Mouse (Mus musculus) liver, postnatal 0 days (tissue): ENCODE measurements at regions not wholly inside any gene's neighbourhood (a gene's known extent, or its start where the extent isn't known, plus 50 kb on each side); places are given as distances from the start of the nearest gene placed in this dataset.

ENCODE experiments used
- ATAC-seq: fragments of 200-750 bp; cut with Nextera tagmentation; 2 replicates; pipeline ENCODE4 v1.8.0; 2017; ENCODE audit warnings: mild to moderate bottlenecking, moderate library complexity
- DNase-seq: peaks from one replicate; pipeline ENCODE4 v3.0.0-alpha.2; 2016
- H3K27ac ChIP-seq: fragments of 300-500 bp; sonication (generic); 2 replicates; pipeline ENCODE4 v1.5.1; 2014; ENCODE audit warnings: antibody characterized with exemption, moderate library complexity, mild to moderate bottlenecking, low read depth
- H3K27me3 ChIP-seq: fragments of 300-500 bp; sonication (generic); 2 replicates; pipeline ENCODE4 v1.6.1; 2014; ENCODE audit warnings: low read length, control low read depth, mixed read lengths; ENCODE audit not compliant: insufficient read depth
- H3K36me3 ChIP-seq: fragments of 300-500 bp; sonication (generic); replicated peaks from 2 replicates; pipeline ENCODE4 v1.6.1; 2014; ENCODE audit warnings: mild to moderate bottlenecking, control low read depth, low read length, moderate library complexity, mixed read lengths; ENCODE audit not compliant: insufficient read depth
- H3K4me1 ChIP-seq: fragments of 300-500 bp; sonication (generic); 2 replicates; pipeline ENCODE4 v1.6.1; 2014; ENCODE audit warnings: antibody characterized with exemption, mild to moderate bottlenecking, control low read depth; ENCODE audit not compliant: insufficient read depth
- H3K4me2 ChIP-seq: fragments of 300-500 bp; sonication (generic); 2 replicates; pipeline ENCODE4 v1.6.1; 2014; ENCODE audit warnings: low read depth, mild to moderate bottlenecking, low read length, moderate library complexity, mixed read lengths
- H3K4me3 ChIP-seq: fragments of 300-500 bp; sonication (generic); 2 replicates; pipeline ENCODE4 v1.5.1; 2014; ENCODE audit warnings: low read depth, low read length
- H3K9ac ChIP-seq: fragments of 300-500 bp; sonication (generic); replicated peaks from 2 replicates; pipeline ENCODE4 v1.6.1; 2014; ENCODE audit warnings: mild to moderate bottlenecking, moderate library complexity
- H3K9me3 ChIP-seq: fragments of 300-500 bp; sonication (generic); 2 replicates; pipeline ENCODE4 v1.6.1; 2016; ENCODE audit warnings: mild to moderate bottlenecking, control low read depth, low read length, mixed read lengths
- CTCF ChIP-seq: sonication (generic); IDR thresholded peaks from 2 replicates; pipeline ENCODE4 v1.5.1; 2016; ENCODE audit warnings: antibody characterized with exemption, low read depth
- EP300 ChIP-seq: IDR thresholded peaks from 2 replicates; pipeline ENCODE4 v1.6.1; 2016; ENCODE audit warnings: antibody characterized with exemption, low read depth, mild to moderate bottlenecking
- WGBS: fragments of 180-500 bp; shearing (Covaris S2); extraction: QIAGEN DNeasy Blood & Tissue Kit; methylation state at CpG from one replicate; pipeline ENCODE4 v1.1.7; 2014; ENCODE audit not compliant: insufficient replicate concordance; 5-methylcytosine and 5-hydroxymethylcytosine counted together

- H3K27me3 ChIP-seq, result no peaks in the 10 kb centered on the region
- H3K9ac ChIP-seq, result no peak overlapping the region
- no peak overlapping the region for H3K4me2 ChIP-seq
- 68% methylated on average over 8 of the region's 8 CpGs for WGBS
- no peak overlapping the region for H3K27ac ChIP-seq
- TF ChIP-seq EP300 (no peak), CTCF (no peak)
- no peak for DNase-seq
- H3K4me1 ChIP-seq, result no peaks in the 10 kb centered on the region
- ATAC-seq, result no peak
- no peak overlapping the region for H3K4me3 ChIP-seq
- H3K36me3 ChIP-seq, result no peaks in the 10 kb centered on the region
- no peaks in the 10 kb centered on the region for H3K9me3 ChIP-seq
Measured at GRCm38 (mm10) chr4:56127730-56128482, 595.6 kb upstream of the Klf4 start.

GRCm38 (mm10) chr4:56124515-56124914 is 592.2 kb upstream of the Klf4 start:
- Histone ChIP-seq H3K9me3 (no peaks in the 10 kb centered on the region), H3K4me3 (no peak overlapping the region), H3K4me1 (no peaks in the 10 kb centered on the region), H3K4me2 (no peak overlapping the region), H3K27me3 (no peaks in the 10 kb centered on the region), H3K36me3 (no peaks in the 10 kb centered on the region), H3K9ac (no peak overlapping the region), H3K27ac (no peak overlapping the region)
- no peak for TF ChIP-seq EP300
- no peak for TF ChIP-seq CTCF
- ATAC-seq (no peak), DNase-seq (no peak)

GRCm38 (mm10) chr4:56122198-56122597 is 589.9 kb upstream of the Klf4 start:
- Histone ChIP-seq H3K4me1 (no peaks in the 10 kb centered on the region), H3K36me3 (no peaks in the 10 kb centered on the region), H3K4me3 (no peak overlapping the region), H3K27me3 (no peaks in the 10 kb centered on the region), H3K9me3 (no peaks in the 10 kb centered on the region), H3K4me2 (no peak overlapping the region), H3K27ac (no peak overlapping the region), H3K9ac (no peak overlapping the region)
- no peak for TF ChIP-seq CTCF
- no peak for TF ChIP-seq EP300
- DNase-seq, result no peak
- 79% methylated on average over 5 of the region's 5 CpGs for WGBS
- no peak for ATAC-seq

- ATAC-seq (no peak), DNase-seq (no peak)
- Histone ChIP-seq H3K27me3 (no peaks in the 10 kb centered on the region), H3K9ac (no peak overlapping the region), H3K36me3 (no peaks in the 10 kb centered on the region), H3K27ac (no peak overlapping the region), H3K9me3 (no peaks in the 10 kb centered on the region), H3K4me1 (no peaks in the 10 kb centered on the region), H3K4me2 (no peak overlapping the region), H3K4me3 (no peak overlapping the region)
- WGBS, result 73% methylated on average over 5 of the region's 5 CpGs
- TF ChIP-seq CTCF, result no peak
Measured at GRCm38 (mm10) chr4:56121664-56122063, 589.4 kb upstream of the Klf4 start.

- no peak for ATAC-seq
- Histone ChIP-seq H3K27ac (no peak overlapping the region), H3K4me3 (no peak overlapping the region), H3K9ac (no peak overlapping the region), H3K4me2 (no peak overlapping the region), H3K9me3 (no peaks in the 10 kb centered on the region), H3K4me1 (no peaks in the 10 kb centered on the region), H3K27me3 (no peaks in the 10 kb centered on the region), H3K36me3 (no peaks in the 10 kb centered on the region)
- TF ChIP-seq CTCF, result no peak
- no peak for DNase-seq
- WGBS, result 78% methylated on average over 11 of the region's 11 CpGs
Measured at GRCm38 (mm10) chr4:56120357-56120756, 588.1 kb upstream of the Klf4 start.

- TF ChIP-seq CTCF (no peak), EP300 (peak; percentile 74)
- WGBS, result 16% methylated on average over 10 of the region's 10 CpGs
- Histone ChIP-seq H3K27ac (peak overlapping the region; percentile 34), H3K9me3 (no peaks in the 10 kb centered on the region), H3K4me2 (peak overlapping the region; percentile 59), H3K9ac (no peak overlapping the region), H3K4me1 (no peaks in the 10 kb centered on the region), H3K36me3 (no peaks in the 10 kb centered on the region), H3K27me3 (no peaks in the 10 kb centered on the region), H3K4me3 (no peak overlapping the region)
- DNase-seq (peak; percentile 54), ATAC-seq (peak; percentile 85)
Measured at GRCm38 (mm10) chr4:56113701-56114196, 581.5 kb upstream of the Klf4 start.
